Mouse (Mus musculus): ENCODE data around the gene Mfsd6.

GRCm38 (mm10) chr1:52620442-52620841, 106.8 kb downstream of the Mfsd6 start:
- TF ChIP-seq CTCF (conservative IDR thresholded peaks at IDR 0.05 in 1 of 2, IDR thresholded peaks at IDR 0.05 in 1 of 2; ENCODE audit: low read depth in 2 of 2, low read length in 2 of 2) (no peak), E2F4 (IDR thresholded peaks at IDR 0.05; ENCODE audit: insufficient replicate concordance, low read depth, low read length) (no peak), POLR2A (IDR thresholded peaks at IDR 0.05; ENCODE audit: low read depth, low read length) (no peak), EP300 (IDR thresholded peaks at IDR 0.05; ENCODE audit: low read length) (no peak), MYC (IDR thresholded peaks at IDR 0.05; ENCODE audit: low read depth, low read length) (no peak), IRF4 (IDR thresholded peaks at IDR 0.05; ENCODE audit: low read depth, low read length) (no peak), MEF2A (IDR thresholded peaks at IDR 0.05; ENCODE audit: borderline replicate concordance, low read depth, low read length) (no peak), MAX (IDR thresholded peaks at IDR 0.05; ENCODE audit: low read length) (no peak), POLR2AphosphoS2 (IDR thresholded peaks at IDR 0.05; ENCODE audit: low read depth, low read length) (no peak), ZC3H11A (IDR thresholded peaks at IDR 0.05; ENCODE audit: low read depth, low read length) (no peak)
